Mouse (Mus musculus): Measurements from ENCODE around the gene Mbip. TPM values are rescaled to one million over a fixed set of nuclear protein-coding genes. Genes with fewer than 3 reads are reported as not detected.

The Mbip gene
- 14.6 TPM for polyA plus RNA-seq (2014; fragmentation: Illumina TruSeq; extraction: RNeasy Lipid Tissue Mini Kit (QIAGEN cat#74804); ENCODE audit: low read depth, low replicate concordance)

GRCm38 (mm10) chr12:56345367-56346089 lies at the start of gene Mbip:
Mbip (minus strand) TSS chr12:56345894.

Other genes with a start within 250 kb of the Mbip start
- not detected for gene Nkx2-1, start 191.0 kb upstream of the Mbip start, polyA plus RNA-seq (2014; fragmentation: Illumina TruSeq; extraction: RNeasy Lipid Tissue Mini Kit (QIAGEN cat#74804); ENCODE audit: low read depth, low replicate concordance)